10 mouse cellular contexts compared by ENCODE assay signal in genomic region chr5:93207555-93207954, GRCm38 (mm10). TPM values are rescaled to one million over a fixed set of nuclear protein-coding genes. Genes with fewer than 3 reads are reported as not detected.
DNase-seq lines count a peak whose midpoint lies in the region; ATAC-seq and TF ChIP-seq lines count a peak whose summit lies in the region.
"Had no signal": no experiment of that assay in that cellular context is flagged by ENCODE, and none has a peak within 500 bp of the region (broad histone marks: within the 10 kb centered on the region; RNA-seq: fewer than 3 reads in every experiment).

No protein-coding gene starts in this region.

- H3K4me2 ChIP-seq in heart, embryonic 13.5 days, result peak overlapping the region; percentile 73
- H3K4me2 ChIP-seq in stomach, embryonic 15.5 days, result peak overlapping the region; percentile 49; the same call in 1 of the 2 replicates
- no peak overlapping the region for H3K4me2 ChIP-seq in stomach, postnatal 0 days (replicated peaks; ENCODE audit: low read depth)
- H3K4me2 ChIP-seq in stomach, embryonic 16.5 days (ENCODE audit: low read depth, low read length), result 0 out of 2 replicates have a peak overlapping the region, but pooled peaks have one; percentile 61

- H3K9me3 ChIP-seq in heart, embryonic 13.5 days, result no peaks in the 10 kb centered on the region
- no peaks in the 10 kb centered on the region for H3K9me3 ChIP-seq in stomach, embryonic 15.5 days
- no peaks in the 10 kb centered on the region for H3K9me3 ChIP-seq in stomach, postnatal 0 days (ENCODE audit: control insufficient read depth, low read length)
- no peaks in the 10 kb centered on the region for H3K9me3 ChIP-seq in limb, embryonic 10.5 days (replicated peaks)
- H3K9me3 ChIP-seq in stomach, embryonic 16.5 days (replicated peaks; ENCODE audit: control insufficient read depth, low read length), result no peaks in the 10 kb centered on the region
- H3K9me3 ChIP-seq: G1E; midbrain, embryonic 12.5 days had no signal

- TF ChIP-seq CTCF in stomach, postnatal 0 days (IDR thresholded peaks at IDR 0.05; ENCODE audit: low read depth), result no peak

- intact Hi-C loops in heart, postnatal 10 days (cut with DNase I), result no loop called here

- no peaks in the 10 kb centered on the region for H3K36me3 ChIP-seq in heart, embryonic 13.5 days
- no peaks in the 10 kb centered on the region for H3K36me3 ChIP-seq in stomach, embryonic 15.5 days
- H3K36me3 ChIP-seq in stomach, postnatal 0 days (ENCODE audit: control insufficient read depth, insufficient read depth, low read length), result no peaks in the 10 kb centered on the region
- no peaks in the 10 kb centered on the region for H3K36me3 ChIP-seq in limb, embryonic 10.5 days
- no peaks in the 10 kb centered on the region for H3K36me3 ChIP-seq in stomach, embryonic 16.5 days (ENCODE audit: control insufficient read depth, insufficient read depth, low read length)
- H3K36me3 ChIP-seq: G1E; midbrain, embryonic 12.5 days had no signal

- no peak for TF ChIP-seq EP300 in stomach, postnatal 0 days (optimal IDR thresholded peaks at IDR 0.05)

- H3K9ac ChIP-seq in heart, embryonic 13.5 days, result peak overlapping the region; percentile 99
- H3K9ac ChIP-seq in stomach, embryonic 15.5 days, result no peak overlapping the region
- H3K9ac ChIP-seq in stomach, postnatal 0 days (ENCODE audit: low read length), result no peak overlapping the region
- no peak overlapping the region for H3K9ac ChIP-seq in stomach, embryonic 16.5 days (ENCODE audit: low read length)

- peak overlapping the region; percentile 96 for H3K27ac ChIP-seq in heart, embryonic 13.5 days (replicated peaks)
- no peak overlapping the region; the same call in 1 of the 2 replicates for H3K27ac ChIP-seq in stomach, embryonic 15.5 days
- no peak overlapping the region for H3K27ac ChIP-seq in stomach, postnatal 0 days (replicated peaks)
- peak overlapping the region; percentile 98; the same call in 1 of the 2 replicates for H3K27ac ChIP-seq in limb, embryonic 10.5 days
- H3K27ac ChIP-seq in stomach, embryonic 16.5 days (ENCODE audit: low read length), result no peak overlapping the region

- peaks cover 30% of the 10 kb centered on the region for H3K4me1 ChIP-seq in heart, embryonic 13.5 days
- H3K4me1 ChIP-seq in stomach, embryonic 15.5 days, result no peaks in the 10 kb centered on the region
- no peaks in the 10 kb centered on the region for H3K4me1 ChIP-seq in stomach, postnatal 0 days (replicated peaks; ENCODE audit: control insufficient read depth, insufficient read depth)
- peaks cover 19% of the 10 kb centered on the region for H3K4me1 ChIP-seq in limb, embryonic 10.5 days
- H3K4me1 ChIP-seq in stomach, embryonic 16.5 days (ENCODE audit: control insufficient read depth, insufficient read depth, low read length), result peaks cover 4% of the 10 kb centered on the region

- no peak for DNase-seq in heart, postnatal 10 days
- no peak for DNase-seq in stomach, postnatal 0 days (ENCODE audit: low spot score)
- DNase-seq in limb, embryonic 10.5 days (ENCODE audit: low spot score), result no peak
- DNase-seq in adrenal gland, adult 18-20 months (ENCODE audit: low spot score in 2 of 2), result no peak
- DNase-seq in frontal cortex, postnatal 36 days (ENCODE audit: low spot score in 2 of 2), result no peak

- H3K27me3 ChIP-seq in heart, embryonic 13.5 days (replicated peaks), result no peaks in the 10 kb centered on the region
- H3K27me3 ChIP-seq in stomach, embryonic 15.5 days (replicated peaks), result no peaks in the 10 kb centered on the region
- no peaks in the 10 kb centered on the region for H3K27me3 ChIP-seq in stomach, postnatal 0 days (ENCODE audit: control insufficient read depth, insufficient read depth, low read length)
- no peaks in the 10 kb centered on the region for H3K27me3 ChIP-seq in limb, embryonic 10.5 days (ENCODE audit: low read depth, poor library complexity, severe bottlenecking)
- no peaks in the 10 kb centered on the region for H3K27me3 ChIP-seq in stomach, embryonic 16.5 days (ENCODE audit: control insufficient read depth, insufficient read depth, low read length)
- H3K27me3 ChIP-seq: midbrain, embryonic 12.5 days had no signal

- peak overlapping the region; percentile 96 for H3K4me3 ChIP-seq in heart, embryonic 13.5 days
- no peak overlapping the region for H3K4me3 ChIP-seq in stomach, embryonic 15.5 days (replicated peaks)
- H3K4me3 ChIP-seq in stomach, postnatal 0 days (ENCODE audit: low read depth, low read length), result no peak overlapping the region
- no peak overlapping the region for H3K4me3 ChIP-seq in limb, embryonic 10.5 days
- H3K4me3 ChIP-seq in stomach, embryonic 16.5 days (replicated peaks; ENCODE audit: low read length), result no peak overlapping the region

- WGBS in heart, embryonic 13.5 days, result 67% methylated on average over 1 of the region's 1 CpGs
- 55% methylated on average over 1 of the region's 1 CpGs for WGBS in stomach, embryonic 15.5 days
- WGBS in stomach, postnatal 0 days, result 50% methylated on average over 1 of the region's 1 CpGs
- WGBS in limb, embryonic 10.5 days, result 86% methylated on average over 1 of the region's 1 CpGs
- 55% methylated on average over 1 of the region's 1 CpGs for WGBS in stomach, embryonic 16.5 days

- ATAC-seq in heart, embryonic 13.5 days (ENCODE audit: extremely low read depth, insufficient number of reproducible peaks, low FRiP score, low TSS enrichment), result no peak
- no peak for ATAC-seq in stomach, embryonic 15.5 days (ENCODE audit: insufficient read depth, low FRiP score, low read depth)
- no peak for ATAC-seq in stomach, postnatal 0 days (ENCODE audit: low FRiP score, low TSS enrichment)
- ATAC-seq in stomach, embryonic 16.5 days (ENCODE audit: insufficient read depth, low FRiP score), result no peak

RNA-seq across cellular contexts. Expression of gene 2010109A12Rik, which starts 1.2 kb away (rescaled TPM):
- polyA plus RNA-seq in heart, embryonic 13.5 days (2015; fragmentation: Nextera tagmentation; extraction: Ambion mirVana), result 2.0 and 2.1 TPM in 2 replicates
- under 1 TPM in 1 of 2 experiments, not detected in 1; 0.57 TPM for total RNA-seq in heart, postnatal 10 days (2021)
- polyA plus RNA-seq in stomach, embryonic 15.5 days (2015; fragmentation: Nextera tagmentation; extraction: Ambion mirVana), result 1.5 and 1.7 TPM in 2 replicates
- 1.1 and 1.3 TPM in 2 replicates for polyA plus RNA-seq in stomach, postnatal 0 days (2015; fragmentation: Nextera tagmentation; extraction: Ambion mirVana)
- 1.8 and 2.2 TPM in 2 replicates for polyA plus RNA-seq in limb, embryonic 10.5 days (2016; fragmentation: Nextera tagmentation; extraction: Ambion mirVana)
- 1.2 and 1.6 TPM in 2 replicates for polyA plus RNA-seq in stomach, embryonic 16.5 days (2015; fragmentation: Nextera tagmentation; extraction: Ambion mirVana)
- total RNA-seq in adrenal gland, adult 18-20 months (2021), result under 1 TPM; 0.67 to 0.99 TPM

RNA-seq across cellular contexts. Expression of gene Ccni, which starts 1.3 kb away (rescaled TPM):
- 83.2 and 88.6 TPM in 2 replicates for polyA plus RNA-seq in heart, embryonic 13.5 days (2015; fragmentation: Nextera tagmentation; extraction: Ambion mirVana)
- total RNA-seq in heart, postnatal 10 days (2021), result 100 to 1,000 TPM; 252 to 270 TPM
- 84.3 and 93.5 TPM in 2 replicates for polyA plus RNA-seq in stomach, embryonic 15.5 days (2015; fragmentation: Nextera tagmentation; extraction: Ambion mirVana)
- polyA plus RNA-seq in stomach, postnatal 0 days (2015; fragmentation: Nextera tagmentation; extraction: Ambion mirVana), result 48.4 and 50.8 TPM in 2 replicates
- 96.3 and 121 TPM in 2 replicates for polyA plus RNA-seq in limb, embryonic 10.5 days (2016; fragmentation: Nextera tagmentation; extraction: Ambion mirVana)
- 56.9 and 63.8 TPM in 2 replicates for polyA plus RNA-seq in stomach, embryonic 16.5 days (2015; fragmentation: Nextera tagmentation; extraction: Ambion mirVana)
- total RNA-seq in adrenal gland, adult 18-20 months (2021), result 100 to 1,000 TPM; 211 to 262 TPM

RNA-seq across cellular contexts. Expression of gene Ccng2, which starts 59.5 kb away (rescaled TPM):
- polyA plus RNA-seq in heart, embryonic 13.5 days (2015; fragmentation: Nextera tagmentation; extraction: Ambion mirVana), result 35.3 and 42.1 TPM in 2 replicates
- 10 to 100 TPM; 19.7 to 21.2 TPM for total RNA-seq in heart, postnatal 10 days (2021)
- polyA plus RNA-seq in stomach, embryonic 15.5 days (2015; fragmentation: Nextera tagmentation; extraction: Ambion mirVana), result 38.8 and 41.5 TPM in 2 replicates
- 16.0 and 18.4 TPM in 2 replicates for polyA plus RNA-seq in stomach, postnatal 0 days (2015; fragmentation: Nextera tagmentation; extraction: Ambion mirVana)
- polyA plus RNA-seq in limb, embryonic 10.5 days (2016; fragmentation: Nextera tagmentation; extraction: Ambion mirVana), result 38.7 and 71.3 TPM in 2 replicates
- 32.3 and 32.5 TPM in 2 replicates for polyA plus RNA-seq in stomach, embryonic 16.5 days (2015; fragmentation: Nextera tagmentation; extraction: Ambion mirVana)
- 10 to 100 TPM; 38.6 to 40.0 TPM for total RNA-seq in adrenal gland, adult 18-20 months (2021)

Comparison
In these comparisons a context has a peak if more than half of its experiments do, and no peak if none do; other contexts are left out.
1. H3K27ac ChIP-seq: peak in heart, embryonic 13.5 days (single experiment) and limb, embryonic 10.5 days (single experiment); none in stomach, embryonic 15.5 days (single experiment), stomach, postnatal 0 days (single experiment) and stomach, embryonic 16.5 days (single experiment).